12 mouse cellular contexts compared by ENCODE assay signal in the genomic region with DNA sequence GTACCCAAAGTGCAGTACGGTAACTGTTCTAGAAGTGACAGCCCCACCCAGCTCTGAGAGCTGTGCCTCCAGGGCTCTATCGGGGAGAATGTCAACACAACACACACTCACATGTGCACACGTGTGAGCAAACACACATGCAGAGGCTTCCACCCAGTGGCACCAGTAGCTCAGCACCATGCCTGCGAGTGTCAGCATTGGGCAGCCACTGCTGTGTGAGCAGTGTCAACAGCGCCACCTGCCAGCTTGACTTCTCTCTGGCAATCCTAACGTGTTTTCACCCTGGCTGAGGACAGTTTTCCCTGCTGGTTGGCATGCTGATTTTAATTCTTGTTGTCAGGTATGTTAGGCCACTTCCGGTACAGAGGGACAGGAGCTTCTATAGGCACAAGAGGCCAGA. TPM values are rescaled to one million over a fixed set of nuclear protein-coding genes. Genes with fewer than 3 reads are reported as not detected.
DNase-seq lines count a peak whose midpoint lies in the region; ATAC-seq and TF ChIP-seq lines count a peak whose summit lies in the region.
"Had no signal": no experiment of that assay in that cellular context is flagged by ENCODE, and none has a peak within 500 bp of the region (broad histone marks: within the 10 kb centered on the region; RNA-seq: fewer than 3 reads in every experiment).

No protein-coding gene starts in this region.

- H3K4me3 ChIP-seq in forebrain, embryonic 14.5 days (ENCODE audit: low read depth, low read length), result no peak overlapping the region
- H3K4me3 ChIP-seq in forebrain, embryonic 12.5 days (replicated peaks), result no peak overlapping the region
- H3K4me3 ChIP-seq in liver, postnatal 0 days (ENCODE audit: low read depth, low read length), result no peak overlapping the region
- no peak overlapping the region for H3K4me3 ChIP-seq in embryonic fibroblast, embryonic 13.5 days (ENCODE audit: insufficient read depth, low read length)
- H3K4me3 ChIP-seq: heart, adult 2 months; hindbrain, embryonic 13.5 days; liver, embryonic 13.5 days had no signal

- no peak for TF ChIP-seq POLR2A in embryonic fibroblast, embryonic 13.5 days (IDR thresholded peaks at IDR 0.05; ENCODE audit: low read depth, low read length)

- no peaks in the 10 kb centered on the region for H3K36me3 ChIP-seq in forebrain, embryonic 14.5 days (ENCODE audit: control insufficient read depth, insufficient read depth, low read length)
- no peaks in the 10 kb centered on the region for H3K36me3 ChIP-seq in forebrain, embryonic 12.5 days (replicated peaks)
- no peaks in the 10 kb centered on the region for H3K36me3 ChIP-seq in liver, postnatal 0 days (replicated peaks; ENCODE audit: insufficient read depth, low read length)
- H3K36me3 ChIP-seq: hindbrain, embryonic 13.5 days; liver, embryonic 13.5 days had no signal

- no peak for ATAC-seq in forebrain, embryonic 14.5 days
- no peak for ATAC-seq in forebrain, embryonic 12.5 days (ENCODE audit: low FRiP score)
- no peak for ATAC-seq in liver, postnatal 0 days
- ATAC-seq: forebrain, embryonic 16.5 days had no signal

- H3K27me3 ChIP-seq in forebrain, embryonic 14.5 days (replicated peaks; ENCODE audit: control insufficient read depth, insufficient read depth, low read length), result no peaks in the 10 kb centered on the region
- no peaks in the 10 kb centered on the region; the same call in 1 of the 2 replicates for H3K27me3 ChIP-seq in forebrain, embryonic 12.5 days
- 0 out of 2 replicates have a peak, but pooled peaks cover under 1% of the 10 kb centered on the region for H3K27me3 ChIP-seq in liver, postnatal 0 days (ENCODE audit: insufficient read depth, low read length)

- 55% methylated on average over 7 of the region's 7 CpGs for WGBS in forebrain, embryonic 14.5 days
- WGBS in forebrain, embryonic 12.5 days, result 47% methylated on average over 7 of the region's 7 CpGs
- 41% methylated on average over 7 of the region's 7 CpGs for WGBS in liver, postnatal 0 days (ENCODE audit: insufficient replicate concordance)

- TF ChIP-seq CTCF in liver, postnatal 0 days (IDR thresholded peaks at IDR 0.05; ENCODE audit: low read depth), result peak; percentile 44
- peak; percentile 72; the same call in 1 of the 2 replicates for TF ChIP-seq CTCF in embryonic fibroblast, embryonic 13.5 days (IDR thresholded peaks at IDR 0.05; ENCODE audit: borderline replicate concordance, insufficient read depth, low read length)

- H3K4me1 ChIP-seq in forebrain, embryonic 14.5 days (ENCODE audit: control insufficient read depth, insufficient read depth, low read length), result no peaks in the 10 kb centered on the region
- H3K4me1 ChIP-seq in forebrain, embryonic 12.5 days, result no peaks in the 10 kb centered on the region
- no peaks in the 10 kb centered on the region for H3K4me1 ChIP-seq in liver, postnatal 0 days (ENCODE audit: insufficient read depth)
- no peaks in the 10 kb centered on the region for H3K4me1 ChIP-seq in embryonic fibroblast, embryonic 13.5 days (ENCODE audit: control insufficient read depth, insufficient read depth, low read length)
- H3K4me1 ChIP-seq: liver, embryonic 13.5 days had no signal

- DNase-seq in forebrain, embryonic 14.5 days (ENCODE audit: low spot score), result peak; percentile 35
- DNase-seq in liver, postnatal 0 days, result no peak
- no peak for DNase-seq in liver
- peak; percentile 2 for DNase-seq in NIH3T3 (ENCODE audit: low read depth)
- no peak for DNase-seq in right cerebral cortex, adult 18-20 months
- DNase-seq in ovary, postnatal 36 days (ENCODE audit: low spot score), result no peak
- DNase-seq: heart, adult 2 months; liver, embryonic 13.5 days had no signal

- H3K9me3 ChIP-seq in forebrain, embryonic 14.5 days (replicated peaks; ENCODE audit: control insufficient read depth, low read length), result no peaks in the 10 kb centered on the region
- no peaks in the 10 kb centered on the region for H3K9me3 ChIP-seq in forebrain, embryonic 12.5 days
- H3K9me3 ChIP-seq in liver, postnatal 0 days (ENCODE audit: low read length), result no peaks in the 10 kb centered on the region
- H3K9me3 ChIP-seq: hindbrain, embryonic 13.5 days; liver, embryonic 13.5 days had no signal

- no peak overlapping the region for H3K9ac ChIP-seq in forebrain, embryonic 14.5 days (ENCODE audit: low read length)
- H3K9ac ChIP-seq in forebrain, embryonic 12.5 days, result no peak overlapping the region
- H3K9ac ChIP-seq in liver, postnatal 0 days (replicated peaks), result no peak overlapping the region
- H3K9ac ChIP-seq: hindbrain, embryonic 13.5 days; liver, embryonic 13.5 days had no signal

- TF ChIP-seq EP300 in liver, postnatal 0 days (IDR thresholded peaks at IDR 0.05; ENCODE audit: low read depth), result no peak

- no peak overlapping the region for H3K4me2 ChIP-seq in forebrain, embryonic 14.5 days (ENCODE audit: low read length)
- no peak overlapping the region for H3K4me2 ChIP-seq in forebrain, embryonic 12.5 days
- no peak overlapping the region for H3K4me2 ChIP-seq in liver, postnatal 0 days (ENCODE audit: low read depth, low read length)
- H3K4me2 ChIP-seq: hindbrain, embryonic 13.5 days; liver, embryonic 13.5 days had no signal

- H3K27ac ChIP-seq in forebrain, embryonic 14.5 days (ENCODE audit: low read depth, low read length), result no peak overlapping the region
- H3K27ac ChIP-seq in forebrain, embryonic 12.5 days, result no peak overlapping the region
- H3K27ac ChIP-seq in liver, postnatal 0 days (ENCODE audit: low read depth), result no peak overlapping the region
- H3K27ac ChIP-seq in embryonic fibroblast, embryonic 13.5 days (ENCODE audit: insufficient read depth, low read length), result no peak overlapping the region
- H3K27ac ChIP-seq: heart, adult 2 months; hindbrain, embryonic 13.5 days; liver, embryonic 13.5 days had no signal

RNA-seq across cellular contexts. Expression of a gene that starts 5.9 kb away (rescaled TPM):
- polyA plus RNA-seq in forebrain, embryonic 14.5 days (2014; fragmentation: Nextera tagmentation; extraction: Ambion mirVana), result 0.09 and 0.15 TPM in 2 replicates
- 0.09 and 0.10 TPM in 2 replicates for polyA plus RNA-seq in forebrain, embryonic 12.5 days (2016; fragmentation: Nextera tagmentation; extraction: Ambion mirVana)
- not detected in 2 replicates for polyA plus RNA-seq in liver, postnatal 0 days (2015; fragmentation: Nextera tagmentation; extraction: Ambion mirVana)
- not detected in 2 replicates for polyA plus RNA-seq in embryonic fibroblast, embryonic 13.5 days (2011; ENCODE audit: insufficient read length, low read depth, missing spikeins)
- polyA plus RNA-seq: heart, adult 2 months; liver, embryonic 13.5 days had no signal

RNA-seq across cellular contexts. Expression of a gene that starts 18.9 kb away (rescaled TPM):
- polyA plus RNA-seq in forebrain, embryonic 14.5 days (2014; fragmentation: Nextera tagmentation; extraction: Ambion mirVana), result not detected in 2 replicates
- not detected in 2 replicates for polyA plus RNA-seq in forebrain, embryonic 12.5 days (2016; fragmentation: Nextera tagmentation; extraction: Ambion mirVana)
- polyA plus RNA-seq in liver, postnatal 0 days (2015; fragmentation: Nextera tagmentation; extraction: Ambion mirVana), result 0.02 and 0.05 TPM in 2 replicates
- polyA plus RNA-seq in embryonic fibroblast, embryonic 13.5 days (2011; ENCODE audit: insufficient read length, low read depth, missing spikeins), result not detected in 2 replicates
- polyA plus RNA-seq: forebrain, embryonic 16.5 days; heart, adult 2 months; hindbrain, embryonic 13.5 days had no signal

RNA-seq across cellular contexts. Expression of a gene that starts 31.8 kb away (rescaled TPM):
- not detected in 2 replicates for polyA plus RNA-seq in forebrain, embryonic 14.5 days (2014; fragmentation: Nextera tagmentation; extraction: Ambion mirVana)
- polyA plus RNA-seq in forebrain, embryonic 12.5 days (2016; fragmentation: Nextera tagmentation; extraction: Ambion mirVana), result not detected in 2 replicates
- 8.9 and 10.5 TPM in 2 replicates for polyA plus RNA-seq in liver, postnatal 0 days (2015; fragmentation: Nextera tagmentation; extraction: Ambion mirVana)
- polyA plus RNA-seq in embryonic fibroblast, embryonic 13.5 days (2011; ENCODE audit: insufficient read length, low read depth, missing spikeins), result not detected in 2 replicates
- polyA plus RNA-seq: forebrain, embryonic 16.5 days; hindbrain, embryonic 13.5 days had no signal

RNA-seq across cellular contexts. Expression of a gene that starts 42.3 kb away (rescaled TPM):
- not detected in 2 replicates for polyA plus RNA-seq in forebrain, embryonic 14.5 days (2014; fragmentation: Nextera tagmentation; extraction: Ambion mirVana)
- not detected in 2 replicates for polyA plus RNA-seq in forebrain, embryonic 12.5 days (2016; fragmentation: Nextera tagmentation; extraction: Ambion mirVana)
- not detected in 2 replicates for polyA plus RNA-seq in liver, postnatal 0 days (2015; fragmentation: Nextera tagmentation; extraction: Ambion mirVana)
- polyA plus RNA-seq in embryonic fibroblast, embryonic 13.5 days (2011; ENCODE audit: insufficient read length, low read depth, missing spikeins), result not detected in 2 replicates
- polyA plus RNA-seq: forebrain, embryonic 16.5 days; heart, adult 2 months; hindbrain, embryonic 13.5 days; liver, embryonic 13.5 days had no signal

RNA-seq across cellular contexts. Expression of a gene that starts 43.9 kb away (rescaled TPM):
- not detected in 2 replicates for polyA plus RNA-seq in forebrain, embryonic 14.5 days (2014; fragmentation: Nextera tagmentation; extraction: Ambion mirVana)
- polyA plus RNA-seq in forebrain, embryonic 12.5 days (2016; fragmentation: Nextera tagmentation; extraction: Ambion mirVana), result not detected in 2 replicates
- not detected in 2 replicates for polyA plus RNA-seq in liver, postnatal 0 days (2015; fragmentation: Nextera tagmentation; extraction: Ambion mirVana)
- not detected in 2 replicates for polyA plus RNA-seq in embryonic fibroblast, embryonic 13.5 days (2011; ENCODE audit: insufficient read length, low read depth, missing spikeins)
- polyA plus RNA-seq: forebrain, embryonic 16.5 days; heart, adult 2 months; hindbrain, embryonic 13.5 days; liver, embryonic 13.5 days had no signal

Comparison
In these comparisons a context has a peak if more than half of its experiments do, and no peak if none do; other contexts are left out.
1. DNase-seq: peak in forebrain, embryonic 14.5 days (single experiment) and NIH3T3 (single experiment); none in liver, postnatal 0 days (single experiment), liver (single experiment), right cerebral cortex, adult 18-20 months (single experiment) and ovary, postnatal 36 days (single experiment).